17 mouse cellular contexts compared by ENCODE assay signal in genomic region chr7:12012392-12012791, GRCm38 (mm10). TPM values are rescaled to one million over a fixed set of nuclear protein-coding genes. Genes with fewer than 3 reads are reported as not detected.
"Had no signal": no experiment of that assay in that cellular context is flagged by ENCODE, and none has a peak within 500 bp of the region (broad histone marks: within the 10 kb centered on the region; RNA-seq: fewer than 3 reads in every experiment).

No protein-coding gene starts in this region.

RNA-seq across cellular contexts. Expression of gene Vmn1r77, which starts 24.2 kb away (rescaled TPM):
- total RNA-seq: megakaryocyte, adult 5-6 weeks; midbrain, postnatal 0 days; monocyte, adult 5-6 weeks; neutrophil, adult 5-6 weeks had no signal
- polyA plus RNA-seq: liver, embryonic 15.5 days; liver, postnatal 0 days; lung, adult 2 months; lung, embryonic 15.5 days; midbrain, embryonic 11.5 days; midbrain, embryonic 13.5 days; midbrain, embryonic 15.5 days; midbrain, postnatal 0 days; neural tube, embryonic 12.5 days; neural tube, embryonic 14.5 days; spleen, adult 2 months; stomach, embryonic 15.5 days; thymus, adult 2 months; urinary bladder, adult 2 months had no signal
